Mouse (Mus musculus) lung, postnatal 0 days (tissue): Measurements from ENCODE around the gene Tas2r124.

ENCODE experiments used
- CTCF ChIP-seq: IDR thresholded peaks from 2 replicates; pipeline ENCODE4 v1.5.1; 2016; ENCODE audit warnings: antibody characterized with exemption, mild to moderate bottlenecking
- EP300 ChIP-seq: IDR thresholded peaks from 2 replicates; pipeline ENCODE4 v1.6.1; 2016; ENCODE audit warnings: antibody characterized with exemption, mild to moderate bottlenecking, control low read depth

GRCm38 (mm10) chr6:132711828-132712227, 42.7 kb upstream of the Tas2r124 start, which contains the start of gene Tas2r122:
- no peak for TF ChIP-seq CTCF
- TF ChIP-seq EP300: no peak
